Mouse (Mus musculus) kidney, adult 2 months (tissue): ENCODE data around the gene Mrpl4. TPM values are rescaled to one million over a fixed set of nuclear protein-coding genes. Genes with fewer than 3 reads are reported as not detected.
A peak's percentile ranks its signal among the peaks of the same experiment; 100 is the strongest.

Source experiments
- DNase-seq: peaks from one replicate; pipeline ENCODE4 v3.0.0; 2021
- H3K27ac ChIP-seq: fragments of 200-500 bp; 2 replicates; pipeline ENCODE4 v1.5.1; 2012; ENCODE audit warnings: low read depth, low read length, control low read depth, inconsistent platforms; ENCODE audit not compliant: insufficient read depth
- H3K27me3 ChIP-seq: fragments of 200-500 bp; replicated peaks from 2 replicates; pipeline ENCODE4 v1.6.1; 2012; ENCODE audit warnings: mild to moderate bottlenecking, moderate library complexity, low read length, inconsistent platforms; ENCODE audit not compliant: control insufficient read depth, insufficient read depth
- H3K36me3 ChIP-seq: fragments of 200-500 bp; 2 replicates; pipeline ENCODE4 v1.6.1; 2012; ENCODE audit warnings: mild to moderate bottlenecking, moderate library complexity, low read length, inconsistent platforms; ENCODE audit not compliant: control insufficient read depth, insufficient read depth
- H3K4me1 ChIP-seq: fragments of 200-500 bp; 2 replicates; pipeline ENCODE4 v1.6.1; 2011; ENCODE audit warnings: low read length; ENCODE audit not compliant: control insufficient read depth, insufficient read depth
- H3K4me3 ChIP-seq: fragments of 200-500 bp; 2 replicates; pipeline ENCODE4 v1.5.1; 2011; ENCODE audit warnings: mild to moderate bottlenecking, low read depth, low read length, control low read depth; ENCODE audit not compliant: insufficient read depth
- CTCF ChIP-seq: fragments of 200-500 bp; conservative IDR thresholded peaks from 2 replicates; pipeline ENCODE4 v1.5.1; 2011; ENCODE audit warnings: low read depth, mild to moderate bottlenecking, control low read depth, low read length, moderate library complexity, mixed read lengths; ENCODE audit not compliant: insufficient read depth, insufficient read length
- POLR2A ChIP-seq: fragments of 200-500 bp; IDR thresholded peaks from one replicate; pipeline ENCODE4 v1.6.1; 2011; ENCODE audit warnings: low read depth, low read length, control low read depth
- WGBS: fragments of 180-500 bp; shearing (Covaris S2); methylation state at CpG from one replicate; pipeline ENCODE4 v1.1.7; 2018; 5-methylcytosine and 5-hydroxymethylcytosine counted together
- polyA plus RNA-seq: library from polyadenylated mRNA; depleted of rRNA; stranded (reverse); fragments of >200 nt; gene quantifications from 2 replicates; pipeline ENCODE4 v1.2.3, GENCODE M21; 2012

Gene Mrpl4
- polyA plus RNA-seq, 1 experiment: 213 TPM

DNA sequence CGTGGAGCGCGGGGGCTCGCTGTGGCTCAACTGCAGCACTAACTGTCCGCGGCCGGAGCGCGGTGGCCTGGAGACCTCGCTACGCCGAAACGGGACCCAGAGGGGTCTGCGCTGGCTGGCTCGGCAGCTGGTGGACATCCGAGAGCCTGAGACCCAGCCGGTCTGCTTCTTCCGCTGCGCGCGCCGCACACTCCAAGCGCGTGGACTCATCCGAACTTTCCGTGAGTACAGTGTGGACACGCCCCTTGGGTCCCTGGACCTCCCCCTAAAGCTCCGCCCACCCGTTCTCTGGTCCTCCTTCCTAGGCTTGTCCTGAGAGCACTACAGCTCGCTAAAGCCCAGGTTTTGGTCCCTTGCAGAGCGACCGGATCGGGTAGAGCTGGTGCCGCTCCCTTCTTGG is 30.6 kb downstream of the Mrpl4 start:
- peak; percentile 94 for DNase-seq
- under 1% methylated on average over 34 of the region's 34 CpGs for WGBS
- TF ChIP-seq CTCF (no peak), POLR2A (no peak)
- peak overlapping the region; percentile 61 for H3K4me3 ChIP-seq
- H3K27me3 ChIP-seq: no peaks in the 10 kb centered on the region; the same call in 1 of the 2 replicates
- no peak overlapping the region for H3K27ac ChIP-seq
- H3K36me3 ChIP-seq: no peaks in the 10 kb centered on the region
- peaks cover 4% of the 10 kb centered on the region; the same call in 1 of the 2 replicates for H3K4me1 ChIP-seq

DNA sequence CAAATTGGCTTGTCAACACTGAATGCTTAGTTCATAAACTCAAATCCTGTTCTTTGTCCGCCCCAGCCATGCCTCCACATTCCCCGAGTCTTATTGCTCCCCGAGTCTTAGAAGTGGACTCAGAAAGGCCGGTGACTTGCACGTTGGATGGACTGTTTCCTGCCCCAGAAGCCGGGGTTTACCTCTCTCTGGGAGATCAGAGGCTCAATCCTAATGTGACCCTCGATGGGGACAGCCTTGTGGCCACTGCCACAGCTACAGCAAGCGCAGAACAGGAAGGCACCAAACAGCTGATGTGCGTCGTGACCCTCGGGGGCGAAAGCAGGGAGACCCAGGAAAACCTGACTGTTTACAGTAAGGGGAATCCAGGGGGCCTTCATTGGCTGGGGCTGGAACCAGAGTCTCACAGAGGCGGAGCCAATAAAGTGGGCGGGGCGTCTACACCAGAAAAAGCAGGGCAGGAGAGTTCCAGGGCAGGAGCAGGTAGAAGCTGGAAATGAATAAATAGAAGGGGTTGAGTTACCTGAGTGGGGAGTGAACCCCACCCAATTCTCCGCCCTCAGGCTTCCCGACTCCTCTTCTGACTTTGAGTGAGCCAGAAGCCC is 32.0 kb downstream of the Mrpl4 start:
- H3K4me1 ChIP-seq: peaks cover 4% of the 10 kb centered on the region; the same call in 1 of the 2 replicates
- no peak for DNase-seq
- no peak for TF ChIP-seq POLR2A
- TF ChIP-seq CTCF: no peak
- 17% methylated on average over 17 of the region's 17 CpGs for WGBS
- H3K27ac ChIP-seq: no peak overlapping the region
- no peak overlapping the region for H3K4me3 ChIP-seq
- no peaks in the 10 kb centered on the region for H3K36me3 ChIP-seq
- no peaks in the 10 kb centered on the region; the same call in 1 of the 2 replicates for H3K27me3 ChIP-seq

DNA sequence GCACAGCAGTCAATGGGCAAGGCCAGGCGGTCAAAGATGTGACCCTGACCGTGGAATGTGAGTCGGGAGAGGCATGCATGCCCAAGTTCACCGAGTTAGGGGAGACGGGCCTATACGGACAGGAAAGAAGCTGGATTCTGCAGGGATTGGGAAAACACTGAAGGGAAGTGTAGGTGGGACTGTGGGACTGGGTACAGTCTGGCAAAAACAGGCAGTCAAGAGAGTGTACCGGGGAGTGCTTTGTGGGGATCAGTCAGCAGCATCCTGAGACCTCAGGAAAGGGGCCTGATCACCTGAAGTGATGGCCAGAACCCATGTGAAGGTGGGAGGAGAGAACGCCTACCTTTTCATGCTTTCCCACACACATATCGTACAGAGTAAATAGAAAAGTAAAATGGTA is 33.0 kb downstream of the Mrpl4 start:
- WGBS: 44% methylated on average over 9 of the region's 9 CpGs
- Histone ChIP-seq H3K4me1 (no peaks in the 10 kb centered on the region; the same call in 1 of the 2 replicates), H3K36me3 (no peaks in the 10 kb centered on the region), H3K27ac (no peak overlapping the region), H3K4me3 (no peak overlapping the region), H3K27me3 (no peaks in the 10 kb centered on the region; the same call in 1 of the 2 replicates)
- no peak for DNase-seq
- no peak for TF ChIP-seq POLR2A

DNA sequence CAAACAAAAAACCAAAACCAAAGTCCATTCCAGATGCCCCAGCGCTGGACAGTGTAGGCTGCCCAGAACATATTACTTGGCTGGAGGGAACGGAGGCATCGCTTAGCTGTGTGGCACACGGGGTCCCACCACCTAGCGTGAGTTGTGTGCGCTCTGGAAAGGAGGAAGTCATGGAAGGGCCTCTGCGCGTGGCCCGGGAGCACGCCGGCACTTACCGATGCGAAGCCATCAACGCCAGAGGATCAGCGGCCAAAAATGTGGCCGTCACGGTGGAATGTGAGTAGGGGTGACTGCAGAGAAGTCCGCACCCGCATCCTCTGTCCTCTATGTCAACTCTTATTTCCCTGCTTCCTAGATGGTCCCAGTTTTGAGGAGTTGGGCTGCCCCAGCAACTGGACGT is 33.6 kb downstream of the Mrpl4 start:
- Histone ChIP-seq H3K36me3 (no peaks in the 10 kb centered on the region), H3K27me3 (no peaks in the 10 kb centered on the region; the same call in 1 of the 2 replicates), H3K4me1 (no peaks in the 10 kb centered on the region; the same call in 1 of the 2 replicates), H3K4me3 (no peak overlapping the region), H3K27ac (no peak overlapping the region)
- 25% methylated on average over 20 of the region's 20 CpGs for WGBS
- no peak for TF ChIP-seq CTCF
- TF ChIP-seq POLR2A: no peak
- no peak for DNase-seq

DNA sequence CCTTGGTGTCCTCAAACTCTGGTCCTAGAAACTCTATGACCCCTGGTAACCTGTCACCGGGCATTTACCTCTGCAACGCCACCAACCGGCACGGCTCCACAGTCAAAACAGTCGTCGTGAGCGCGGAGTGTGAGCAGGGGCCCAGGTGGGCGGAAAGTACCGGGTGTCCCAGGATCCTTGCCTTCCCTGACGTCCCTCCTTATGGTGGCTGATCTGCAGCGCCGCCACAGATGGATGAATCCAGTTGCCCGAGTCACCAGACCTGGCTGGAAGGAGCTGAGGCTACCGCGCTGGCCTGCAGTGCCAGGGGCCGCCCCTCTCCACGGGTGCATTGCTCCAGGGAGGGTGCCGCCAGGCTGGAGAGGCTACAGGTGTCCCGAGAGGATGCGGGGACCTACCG is 34.1 kb downstream of the Mrpl4 start:
- Histone ChIP-seq H3K27ac (no peak overlapping the region), H3K27me3 (no peaks in the 10 kb centered on the region; the same call in 1 of the 2 replicates), H3K4me3 (no peak overlapping the region), H3K36me3 (no peaks in the 10 kb centered on the region), H3K4me1 (no peaks in the 10 kb centered on the region; the same call in 1 of the 2 replicates)
- DNase-seq: no peak
- WGBS: 10% methylated on average over 22 of the region's 22 CpGs
- TF ChIP-seq CTCF: no peak
- TF ChIP-seq POLR2A: no peak

DNA sequence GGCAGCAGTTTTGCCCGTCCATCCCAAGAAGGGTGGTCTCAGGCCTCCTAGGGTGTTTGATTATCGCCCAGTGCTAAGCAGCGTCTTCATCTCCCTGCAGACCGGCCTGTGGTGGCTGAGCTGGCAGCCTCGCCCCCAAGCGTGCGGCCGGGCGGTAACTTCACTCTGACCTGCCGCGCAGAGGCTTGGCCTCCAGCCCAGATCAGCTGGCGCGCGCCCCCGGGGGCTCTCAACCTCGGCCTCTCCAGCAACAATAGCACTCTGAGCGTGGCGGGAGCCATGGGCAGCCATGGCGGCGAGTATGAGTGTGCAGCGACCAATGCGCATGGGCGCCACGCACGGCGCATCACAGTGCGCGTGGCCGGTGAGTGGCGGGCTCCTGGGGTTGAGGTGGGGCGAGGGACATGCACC is 34.9 kb downstream of the Mrpl4 start:
- TF ChIP-seq CTCF: no peak
- no peak for TF ChIP-seq POLR2A
- Histone ChIP-seq H3K27me3 (no peaks in the 10 kb centered on the region; the same call in 1 of the 2 replicates), H3K27ac (no peak overlapping the region), H3K4me1 (no peaks in the 10 kb centered on the region; the same call in 1 of the 2 replicates), H3K36me3 (no peaks in the 10 kb centered on the region), H3K4me3 (no peak overlapping the region)
- WGBS: 3% methylated on average over 31 of the region's 31 CpGs
- peak; percentile 28 for DNase-seq

DNA sequence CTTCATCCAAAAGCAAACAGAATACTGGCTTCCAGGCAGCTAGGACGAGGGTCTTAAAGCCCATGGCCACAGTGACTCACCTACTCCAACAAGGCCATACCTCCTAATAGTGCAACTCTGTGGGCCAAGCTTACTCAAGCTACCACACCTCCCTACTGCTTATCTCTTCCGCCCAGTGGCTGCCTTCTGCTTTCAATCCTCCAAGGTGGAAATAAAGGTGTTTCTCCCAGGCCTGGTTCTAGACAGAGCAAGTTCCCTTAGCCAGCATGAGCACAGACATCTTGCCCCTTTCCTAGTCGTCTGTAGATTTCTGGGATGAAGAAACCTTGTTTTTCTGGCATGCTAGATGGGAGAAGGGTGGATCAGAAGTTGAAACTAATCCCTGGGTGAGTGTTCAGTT is 37.2 kb downstream of the Mrpl4 start:
- Histone ChIP-seq H3K4me1 (no peaks in the 10 kb centered on the region), H3K27ac (no peak overlapping the region), H3K36me3 (no peaks in the 10 kb centered on the region), H3K4me3 (no peak overlapping the region), H3K27me3 (no peaks in the 10 kb centered on the region)
- no peak for DNase-seq
- WGBS: 81% methylated on average over 3 of the region's 3 CpGs
- TF ChIP-seq POLR2A (no peak), CTCF (no peak)
